Mouse (Mus musculus) brain, embryonic 18.5 days (tissue): Measurements from ENCODE around the gene Herc6.
"Not testable (repeated sequence)": the region's sequence is repeated elsewhere in the genome, so short reads cannot be mapped to it uniquely, and the experiment has no call there.

ENCODE experiments used
- DNase-seq: peaks from one replicate; pipeline ENCODE4 v3.0.0-alpha.2; 2012; ENCODE audit warnings: low read depth, low spot score

Gene Herc6

GRCm38 (mm10) chr6:57580881-57581548 is at the start of gene Herc6:
Gene Herc6 (plus strand): TSS chr6:57581000.
- no peak for DNase-seq

DNA sequence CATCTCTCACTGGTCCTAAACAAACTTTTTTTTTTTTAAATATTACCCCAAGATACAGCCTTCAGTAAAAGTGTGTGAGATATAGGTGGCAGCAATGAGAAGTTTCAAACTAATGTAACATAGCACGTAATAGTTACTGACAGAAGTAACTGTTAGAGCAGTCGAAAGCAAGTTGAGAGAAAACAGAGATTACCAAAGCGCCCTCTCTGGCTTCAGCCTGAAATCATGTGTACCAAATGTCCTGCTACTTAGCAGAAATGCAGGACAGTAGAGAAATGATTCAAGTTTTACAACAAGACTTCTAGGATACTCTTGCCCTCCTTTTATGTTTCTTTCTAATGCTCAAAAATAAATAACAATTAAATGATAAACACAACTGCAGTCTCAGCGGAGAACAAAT is 49.8 kb upstream of the Herc6 start:
- no peak for DNase-seq

DNA sequence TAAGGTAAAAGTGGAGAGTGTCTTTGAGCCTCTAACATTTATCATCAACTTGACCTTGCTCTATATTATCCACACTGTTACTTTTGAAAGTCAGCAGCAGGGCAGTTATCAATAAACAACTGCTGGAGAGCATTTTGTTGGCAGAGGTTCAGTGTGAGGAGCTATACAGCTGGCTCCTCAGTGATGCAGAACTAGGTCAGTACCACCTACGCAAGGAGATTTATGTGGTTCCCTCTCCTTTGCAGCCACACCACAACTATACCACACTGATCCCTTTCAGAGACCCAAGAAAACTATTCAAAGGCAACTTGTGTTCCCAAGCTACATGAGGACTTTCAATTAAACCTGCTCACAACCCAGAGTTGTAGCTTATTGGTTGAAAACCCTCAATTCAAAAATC is 49.4 kb upstream of the Herc6 start:
- DNase-seq: no peak

DNA sequence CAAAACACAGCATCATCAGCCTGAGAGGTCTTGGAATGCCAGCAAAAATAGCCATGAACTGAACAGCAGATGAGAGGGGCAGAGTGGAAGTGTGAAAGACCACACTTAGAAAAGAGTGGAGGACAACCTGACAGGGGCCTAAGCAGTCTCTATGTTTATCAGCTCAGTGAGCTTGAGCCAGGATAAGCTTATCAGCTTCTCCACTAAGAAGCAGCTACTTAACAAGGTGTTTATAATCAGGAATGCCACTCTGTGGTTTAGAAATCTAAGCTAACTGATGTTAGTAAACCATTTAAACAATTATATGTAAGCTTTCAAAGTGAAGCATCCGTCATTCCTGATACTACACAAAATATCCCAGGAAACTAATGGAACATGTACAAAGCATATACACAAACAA is 48.8 kb upstream of the Herc6 start:
- no peak for DNase-seq

GRCm38 (mm10) chr6:57533410-57533809 is 47.4 kb upstream of the Herc6 start:
- DNase-seq: no peak

- DNase-seq: peak; percentile 3
Observed at GRCm38 (mm10) chr6:57534231-57534610, 46.6 kb upstream of the Herc6 start.

DNA sequence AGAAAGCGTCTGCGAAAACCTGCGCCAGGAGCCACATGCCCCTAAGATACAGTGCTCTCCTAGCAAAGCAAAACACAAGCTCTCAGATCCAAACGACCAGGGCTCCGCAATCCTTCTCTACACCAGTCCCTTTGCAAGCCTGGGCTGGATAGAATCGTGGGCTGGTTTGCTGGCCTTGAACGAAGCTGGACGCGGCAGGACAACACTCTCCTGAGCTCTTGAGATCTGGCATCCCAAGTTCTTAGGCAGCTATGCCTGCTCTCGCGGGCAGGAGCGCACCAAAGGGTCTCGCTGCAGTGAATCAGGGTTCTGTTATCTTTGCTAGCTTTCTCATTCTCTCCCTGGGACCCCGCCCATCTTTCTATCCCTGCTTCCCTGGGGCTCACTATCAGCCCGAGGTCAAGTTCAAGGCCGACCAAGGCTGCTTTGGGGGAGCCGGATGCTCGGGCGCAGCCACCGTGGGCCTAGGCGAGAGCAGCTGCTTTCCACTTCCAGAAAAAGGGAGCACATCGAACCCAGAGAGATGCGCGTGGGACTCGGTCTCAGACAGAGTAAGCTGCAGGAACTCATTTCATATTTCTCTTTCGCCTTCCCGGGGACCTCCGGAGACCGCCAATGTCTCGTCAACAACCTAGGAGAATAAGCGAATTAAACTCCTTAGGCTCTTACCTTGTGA is 46.1 kb upstream of the Herc6 start:
- peak; percentile 4 for DNase-seq

- peak; percentile 97 for DNase-seq
Observed at GRCm38 (mm10) chr6:57535386-57535936, 45.3 kb upstream of the Herc6 start, which contains the start of gene Ppm1k. Gene Ppm1k (minus strand): TSS chr6:57535468.

DNA sequence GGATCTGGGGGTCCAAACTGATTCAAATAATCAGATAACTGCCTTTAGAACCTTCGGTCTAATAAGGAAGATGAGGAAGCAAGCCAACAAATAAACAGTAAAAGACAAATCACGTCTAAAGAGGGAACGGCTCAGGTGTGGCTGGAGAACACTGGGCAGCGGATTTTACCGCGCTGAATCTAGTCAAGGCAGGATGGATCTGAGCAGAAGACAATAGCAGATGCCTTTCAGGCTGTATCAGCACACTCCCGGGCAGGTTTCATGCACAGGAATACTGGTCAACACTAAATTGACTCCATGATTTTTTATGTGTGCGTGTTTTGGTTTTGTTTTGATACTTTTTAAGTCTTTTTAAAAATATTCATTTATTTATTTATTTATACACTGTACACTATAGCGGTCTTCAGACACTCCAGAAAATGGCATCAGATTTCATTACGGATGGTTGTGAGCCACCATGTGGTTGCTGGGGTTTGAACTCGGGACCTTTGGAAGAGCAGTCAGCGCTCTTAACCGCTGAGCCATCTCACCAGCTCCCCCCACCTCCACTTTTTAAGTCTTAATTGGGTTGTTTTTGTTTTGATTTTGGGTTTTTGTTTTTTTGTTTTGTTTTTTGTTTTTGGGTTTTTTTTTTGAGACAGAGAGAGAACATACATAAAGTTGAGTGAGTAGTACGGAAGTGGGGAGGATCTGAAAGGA is 44.7 kb upstream of the Herc6 start:
- no peak for DNase-seq

DNA sequence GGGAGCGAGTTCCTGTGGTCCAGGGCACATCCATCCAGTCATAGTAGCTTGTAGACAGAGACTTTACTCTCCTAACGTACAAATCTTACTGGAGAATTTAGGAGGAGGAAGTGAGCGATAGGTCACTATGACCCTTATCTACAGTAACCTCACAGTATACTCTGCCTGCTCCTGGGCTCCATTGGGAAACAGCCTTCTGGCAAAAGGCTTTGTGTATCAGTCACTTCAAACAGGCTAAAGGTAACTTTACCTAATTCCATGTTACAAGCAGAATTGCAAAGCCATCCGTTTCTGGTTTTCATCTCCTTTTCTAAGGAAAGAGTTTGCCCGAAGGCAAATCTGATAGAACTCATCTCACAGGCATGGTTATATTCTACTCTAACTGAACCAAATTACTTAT is 42.9 kb upstream of the Herc6 start:
- DNase-seq: no peak

DNA sequence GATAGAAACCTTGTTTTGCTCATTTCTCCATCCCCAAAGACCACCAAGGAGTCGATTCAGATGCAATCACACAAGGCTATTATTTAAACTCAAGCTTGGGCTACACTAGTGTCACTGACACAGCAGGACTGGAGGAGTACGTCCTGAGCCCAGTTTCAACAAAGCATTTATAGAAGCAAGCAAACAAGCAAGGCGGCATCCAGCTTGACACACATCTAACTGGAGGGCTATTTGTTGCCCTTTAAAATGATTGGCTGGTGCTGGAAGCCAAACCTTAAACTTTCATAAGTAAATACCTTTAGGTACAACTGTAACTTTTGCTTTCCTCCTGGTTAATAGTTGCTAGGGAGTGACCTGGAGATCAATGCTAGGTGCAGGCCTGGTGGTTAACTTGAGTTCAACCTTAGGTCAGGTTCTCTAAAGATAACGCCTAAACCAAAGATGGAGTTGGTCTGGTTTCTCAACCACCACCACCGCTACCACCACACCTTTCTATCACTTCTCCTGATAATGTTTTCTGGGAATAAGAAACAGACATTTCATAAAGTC is 39.8 kb upstream of the Herc6 start:
- DNase-seq: no peak

DNA sequence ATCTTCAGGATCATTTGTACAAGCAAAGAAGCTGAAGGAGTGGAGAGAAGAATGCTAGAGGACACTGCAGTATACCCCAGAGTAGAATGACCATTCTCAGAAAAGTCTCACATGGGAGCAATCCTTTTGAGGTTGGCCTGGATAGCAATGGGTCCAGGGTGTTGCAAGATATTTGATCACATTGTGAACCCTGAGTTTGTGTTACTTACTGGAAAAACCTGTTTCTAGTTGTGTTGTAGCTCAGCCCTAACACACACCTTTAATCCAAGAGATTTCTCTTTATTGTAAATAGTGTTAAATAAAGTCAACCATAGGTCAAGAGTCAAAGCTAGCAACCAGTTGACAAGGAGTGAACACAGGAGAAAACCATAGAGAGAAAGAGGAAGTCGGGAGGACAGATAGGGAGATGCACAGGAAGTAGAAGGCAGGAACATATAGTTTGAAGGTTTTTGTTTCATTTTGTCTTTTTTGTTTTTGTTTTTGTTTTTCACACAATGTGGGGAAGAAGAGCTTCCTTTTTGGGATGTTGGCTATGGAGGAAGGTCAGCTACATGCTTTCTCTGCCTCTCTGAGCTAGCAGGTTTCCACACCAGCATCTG is 39.0 kb upstream of the Herc6 start:
- no peak for DNase-seq

DNA sequence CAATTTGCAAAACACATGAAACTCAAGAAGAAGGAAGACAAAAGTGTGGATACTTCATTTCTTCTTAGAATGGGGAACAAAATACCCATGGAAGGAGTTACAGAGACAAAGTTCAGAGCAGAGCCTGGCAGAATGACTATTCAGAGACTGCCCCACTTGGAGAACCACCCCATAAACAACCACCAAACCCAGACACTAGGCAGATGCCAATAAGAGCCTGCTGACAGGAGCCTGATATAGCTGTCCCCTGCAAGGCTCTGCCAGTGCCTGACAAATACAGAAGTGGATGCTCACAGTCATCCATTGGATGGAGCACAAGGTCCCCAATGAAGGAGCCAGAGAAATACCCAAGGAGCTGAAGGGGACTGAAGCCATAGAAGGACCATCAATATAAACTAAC is 37.2 kb upstream of the Herc6 start:
- DNase-seq: not testable (repeated sequence)

- DNase-seq: peak; percentile 14
Observed at GRCm38 (mm10) chr6:57544866-57545265, 35.9 kb upstream of the Herc6 start.

DNA sequence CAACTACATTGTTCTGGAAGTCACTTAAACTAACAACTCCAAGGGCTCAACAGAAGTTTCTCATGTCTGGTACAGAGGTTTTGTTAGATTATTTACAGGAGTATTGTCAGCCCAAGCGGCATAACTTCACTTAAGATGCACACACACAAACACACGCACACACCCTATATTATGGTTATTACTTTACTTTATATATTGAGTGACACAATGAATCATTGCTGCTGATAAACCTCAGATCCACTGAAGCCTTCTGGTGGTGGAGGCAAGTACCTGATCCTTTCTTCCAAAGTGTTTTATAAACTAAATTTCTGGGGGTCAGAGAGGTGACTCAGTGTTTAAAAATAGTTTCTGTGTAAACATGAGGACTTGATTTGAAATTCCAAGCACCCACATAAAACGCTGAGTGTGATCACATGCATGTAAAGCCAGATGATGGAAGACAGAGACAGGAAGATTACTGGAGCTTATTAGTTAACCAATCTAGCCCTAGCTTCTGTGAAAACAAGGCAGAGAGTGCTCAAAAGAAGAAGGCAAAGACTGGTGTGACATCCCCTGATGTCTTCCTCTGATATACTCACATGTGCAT is 29.5 kb upstream of the Herc6 start:
- DNase-seq: no peak

DNA sequence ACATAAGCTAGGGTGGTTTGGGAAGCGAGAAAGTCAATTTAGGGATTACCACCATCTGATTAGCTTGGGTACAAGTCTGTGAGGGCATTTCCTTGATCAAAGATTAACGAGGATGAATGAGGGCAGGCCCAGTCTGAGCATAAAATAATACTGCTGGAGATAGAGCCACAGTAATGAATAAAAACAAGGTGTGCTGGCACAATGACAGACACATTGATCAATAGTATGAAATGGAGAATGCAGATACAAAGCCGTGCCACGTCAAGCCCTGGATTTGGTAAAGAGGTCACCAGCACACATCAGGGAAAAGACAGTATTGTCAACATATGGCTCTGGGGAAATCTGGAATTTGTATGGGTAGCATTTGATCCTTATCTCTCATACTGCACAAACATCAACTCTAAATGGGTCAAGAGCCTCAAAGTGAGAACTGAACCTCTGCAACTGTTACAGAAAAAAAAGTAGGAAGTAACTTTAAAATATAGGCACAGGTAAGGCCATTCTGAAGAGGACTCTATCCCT is 22.9 kb upstream of the Herc6 start:
- DNase-seq: no peak

DNA sequence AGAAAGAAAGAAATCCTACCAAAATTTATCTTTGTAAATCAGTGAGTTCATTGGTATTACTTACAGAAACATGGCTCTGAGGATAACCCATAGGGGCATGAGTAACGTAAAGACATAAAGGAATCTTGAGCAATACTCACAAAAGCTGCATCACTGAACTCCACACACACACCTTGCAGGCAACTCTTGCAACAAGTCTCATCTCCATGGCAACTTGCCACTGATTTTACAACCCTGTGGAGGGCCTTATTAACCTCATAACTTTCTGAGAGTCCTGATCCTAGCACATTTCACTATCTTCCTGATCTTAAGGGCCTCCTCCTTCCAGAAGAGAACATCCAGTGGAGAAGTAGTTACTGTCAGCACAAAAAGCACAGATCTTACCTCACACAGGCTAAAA is 17.3 kb upstream of the Herc6 start:
- DNase-seq: no peak

DNA sequence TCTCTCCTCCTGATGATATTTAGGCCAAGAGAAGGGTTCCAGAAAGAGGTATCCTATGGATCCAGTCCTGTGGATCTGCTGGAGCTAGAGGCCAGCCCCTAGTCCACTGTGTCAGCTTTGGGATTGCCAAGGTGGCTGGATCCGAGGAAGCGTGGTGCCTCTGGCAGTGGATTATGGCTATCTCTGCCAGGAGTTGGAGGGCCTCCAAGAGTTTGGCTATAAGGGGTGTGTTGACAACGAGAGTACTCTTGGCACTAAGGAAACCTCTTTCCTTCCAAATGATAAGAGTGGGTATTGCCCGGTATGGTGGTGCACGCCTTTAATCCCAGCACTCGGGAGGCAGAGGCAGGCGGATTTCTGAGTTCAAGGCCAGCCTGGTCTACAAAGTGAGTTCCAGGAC is 15.3 kb upstream of the Herc6 start:
- DNase-seq: no peak

- no peak for DNase-seq
Observed at GRCm38 (mm10) chr6:57567630-57568029, 13.2 kb upstream of the Herc6 start.

DNA sequence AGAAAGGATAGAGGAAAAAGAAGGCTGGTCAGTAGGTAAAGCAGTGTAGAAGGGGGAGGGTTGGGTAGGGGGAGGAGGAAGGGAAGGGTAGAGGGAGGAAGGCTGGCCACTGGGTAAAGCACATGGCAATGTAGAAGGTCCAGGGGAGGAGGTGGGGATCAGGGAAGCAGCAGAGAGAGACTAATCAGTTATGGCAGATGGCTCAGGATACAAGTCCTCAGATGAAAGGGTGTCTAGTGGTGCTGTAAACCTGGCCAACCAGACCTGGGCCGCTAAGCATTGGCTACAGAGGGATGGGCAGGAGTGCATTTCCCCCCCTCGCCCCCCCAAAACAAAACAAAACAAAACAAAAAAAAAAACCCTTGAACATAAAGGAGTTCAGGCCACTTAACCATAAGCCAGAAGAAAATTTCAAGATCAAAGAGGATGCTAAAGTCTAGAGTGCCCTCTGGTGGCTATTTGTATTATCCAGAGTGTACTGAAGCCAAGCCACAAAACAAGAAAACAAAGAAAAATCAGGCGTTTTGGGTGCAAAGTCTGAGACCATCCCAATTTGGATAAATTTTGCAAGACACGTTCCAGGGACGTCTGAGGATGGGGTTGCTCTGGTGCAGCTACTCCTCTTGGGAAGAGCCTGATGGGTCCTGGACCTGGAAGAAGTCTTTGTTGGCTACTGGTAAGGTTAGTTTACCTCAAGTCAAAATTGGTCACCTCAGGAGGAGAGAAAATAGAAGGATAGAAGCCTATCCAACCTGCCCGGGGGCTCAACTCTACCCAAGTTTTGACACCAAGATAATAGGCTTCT is 10.4 kb upstream of the Herc6 start:
- DNase-seq: peak; percentile 16
